Mouse (Mus musculus) olfactory bulb, adult 2 months (tissue): ENCODE results near the gene Pfdn5. TPM values are rescaled to one million over a fixed set of nuclear protein-coding genes. Genes with fewer than 3 reads are reported as not detected.

Experiments used
- H3K27ac ChIP-seq: fragments of 200-500 bp; 2 replicates; pipeline ENCODE4 v1.5.1; 2012; ENCODE audit warnings: low read depth, low read length; ENCODE audit not compliant: insufficient read depth
- H3K4me1 ChIP-seq: fragments of 200-500 bp; 2 replicates; pipeline ENCODE4 v1.6.1; 2012; ENCODE audit warnings: low read length; ENCODE audit not compliant: control insufficient read depth, insufficient read depth
- H3K4me3 ChIP-seq: fragments of 200-500 bp; 2 replicates; pipeline ENCODE4 v1.5.1; 2012; ENCODE audit warnings: mild to moderate bottlenecking, low read depth, low read length, moderate library complexity; ENCODE audit not compliant: insufficient read depth
- CTCF ChIP-seq: fragments of 200-500 bp; IDR thresholded peaks from 2 replicates; pipeline ENCODE4 v1.5.1; 2012; ENCODE audit warnings: low read depth, mild to moderate bottlenecking, low read length, moderate library complexity; ENCODE audit not compliant: insufficient read depth
- POLR2A ChIP-seq: fragments of 200-500 bp; IDR thresholded peaks from 2 replicates; pipeline ENCODE4 v1.6.1; 2012; ENCODE audit warnings: mild to moderate bottlenecking, low read depth, low read length, moderate library complexity; ENCODE audit not compliant: insufficient read depth
- WGBS: fragments of 180-500 bp; shearing (Covaris S2); methylation state at CpG from one replicate; pipeline ENCODE4 v1.1.7; 2018; 5-methylcytosine and 5-hydroxymethylcytosine counted together
- polyA plus RNA-seq: library from polyadenylated mRNA; stranded (reverse); fragments of >200 nt; gene quantifications from 2 replicates; pipeline ENCODE4 v1.2.4, GENCODE M21; 2012; ENCODE audit warnings: low replicate concordance; ENCODE audit not compliant: missing spikeins, insufficient read depth, insufficient read length

The Pfdn5 gene
- polyA plus RNA-seq, 1 experiment = 1,008 TPM

- H3K4me1 ChIP-seq = peaks cover 4% of the 10 kb centered on the region; the same call in 1 of the 2 replicates
- under 1% methylated on average over 56 of the region's 56 CpGs for WGBS
- TF ChIP-seq POLR2A = peak; percentile 53
- peak; percentile 78 for TF ChIP-seq CTCF
- H3K4me3 ChIP-seq = peak within 1 kb of the TSS; percentile 74
- H3K27ac ChIP-seq = no peak within 1 kb of the TSS
Observed at GRCm38 (mm10) chr15:102350138-102350941, 24.4 kb downstream of the Pfdn5 start, which contains the start of gene Aaas. Aaas (minus strand) TSS chr15:102350771.

- Histone ChIP-seq H3K4me1 (peaks cover 8% of the 10 kb centered on the region; the same call in 1 of the 2 replicates), H3K27ac (no peak overlapping the region), H3K4me3 (peak overlapping the region; percentile 20; the same call in 1 of the 2 replicates)
- TF ChIP-seq CTCF (no peak), POLR2A (no peak)
- WGBS = 4% methylated on average over 11 of the region's 11 CpGs
Observed at GRCm38 (mm10) chr15:102350942-102351291, 25.0 kb downstream of the Pfdn5 start.

GRCm38 (mm10) chr15:102352177-102352576 lies 26.3 kb downstream of the Pfdn5 start:
- no peak for TF ChIP-seq POLR2A
- TF ChIP-seq CTCF = no peak
- Histone ChIP-seq H3K4me3 (no peak overlapping the region), H3K27ac (no peak overlapping the region), H3K4me1 (peaks cover 12% of the 10 kb centered on the region)
- 64% methylated on average over 2 of the region's 2 CpGs for WGBS

GRCm38 (mm10) chr15:102353986-102354385 lies 28.1 kb downstream of the Pfdn5 start:
- 84% methylated on average over 2 of the region's 2 CpGs for WGBS
- Histone ChIP-seq H3K4me3 (no peak overlapping the region), H3K27ac (no peak overlapping the region), H3K4me1 (peaks cover 24% of the 10 kb centered on the region)
- no peak for TF ChIP-seq POLR2A
- TF ChIP-seq CTCF = no peak

- Histone ChIP-seq H3K4me1 (peaks cover 30% of the 10 kb centered on the region), H3K4me3 (peak overlapping the region; percentile 50), H3K27ac (0 out of 2 replicates have a peak overlapping the region, but pooled peaks have one; percentile 15)
- TF ChIP-seq CTCF = no peak
- TF ChIP-seq POLR2A = no peak
- under 1% methylated on average over 49 of the region's 49 CpGs for WGBS
Observed at GRCm38 (mm10) chr15:102355134-102355870, 29.4 kb downstream of the Pfdn5 start.

- Histone ChIP-seq H3K27ac (0 out of 2 replicates have a peak overlapping the region, but pooled peaks have one; percentile 15), H3K4me3 (peak overlapping the region; percentile 50), H3K4me1 (peaks cover 32% of the 10 kb centered on the region)
- TF ChIP-seq CTCF (no peak), POLR2A (no peak)
- WGBS = 8% methylated on average over 38 of the region's 38 CpGs
Observed at GRCm38 (mm10) chr15:102355871-102356441, 30.0 kb downstream of the Pfdn5 start.

- Histone ChIP-seq H3K4me1 (peaks cover 32% of the 10 kb centered on the region), H3K27ac (no peak overlapping the region), H3K4me3 (no peak overlapping the region)
- 67% methylated on average over 16 of the region's 16 CpGs for WGBS
- TF ChIP-seq CTCF = no peak
- no peak for TF ChIP-seq POLR2A
Observed at GRCm38 (mm10) chr15:102356501-102357325, 30.8 kb downstream of the Pfdn5 start.

- H3K27ac ChIP-seq = no peak overlapping the region
- peaks cover 39% of the 10 kb centered on the region for H3K4me1 ChIP-seq
- TF ChIP-seq CTCF (no peak), POLR2A (no peak)
- no peak overlapping the region for H3K4me3 ChIP-seq
- 21% methylated on average over 25 of the region's 25 CpGs for WGBS
Observed at GRCm38 (mm10) chr15:102358126-102358525, 32.2 kb downstream of the Pfdn5 start.
